Mouse (Mus musculus) heart, embryonic 16.5 days (tissue): ENCODE measurements at regions not wholly inside any gene's neighbourhood (a gene's known extent, or its start where the extent isn't known, plus 50 kb on each side); places are given as distances from the start of the nearest gene placed in this dataset.

ENCODE experiments used
- ATAC-seq: fragments of 200-750 bp; cut with Nextera tagmentation; replicated peaks from 2 replicates; pipeline ENCODE4 v1.8.0; 2017; ENCODE audit warnings: moderate number of reproducible peaks; ENCODE audit not compliant: insufficient read depth, low FRiP score; ENCODE audit errors: extremely low read depth
- H3K27ac ChIP-seq: fragments of 300-500 bp; sonication (generic); 2 replicates; pipeline ENCODE4 v1.5.1; 2014; ENCODE audit warnings: mild to moderate bottlenecking, low read length, control low read depth, moderate library complexity
- H3K27me3 ChIP-seq: fragments of 300-500 bp; sonication (generic); 2 replicates; pipeline ENCODE4 v1.6.1; 2014; ENCODE audit warnings: low read length, mixed read lengths; ENCODE audit not compliant: control insufficient read depth, insufficient read depth
- H3K36me3 ChIP-seq: fragments of 300-500 bp; sonication (generic); 2 replicates; pipeline ENCODE4 v1.6.1; 2014; ENCODE audit not compliant: control insufficient read depth, insufficient read depth
- H3K4me1 ChIP-seq: fragments of 300-500 bp; sonication (generic); 2 replicates; pipeline ENCODE4 v1.6.1; 2014; ENCODE audit warnings: low read length, mixed read lengths; ENCODE audit not compliant: control insufficient read depth, insufficient read depth
- H3K4me2 ChIP-seq: fragments of 300-500 bp; sonication (generic); 2 replicates; pipeline ENCODE4 v1.6.1; 2014; ENCODE audit warnings: low read depth, mild to moderate bottlenecking, control low read depth, low read length
- H3K4me3 ChIP-seq: fragments of 300-500 bp; sonication (generic); 2 replicates; pipeline ENCODE4 v1.5.1; 2014; ENCODE audit warnings: mild to moderate bottlenecking, control low read depth, low read length
- H3K9ac ChIP-seq: fragments of 300-500 bp; sonication (generic); 2 replicates; pipeline ENCODE4 v1.6.1; 2014; ENCODE audit warnings: low read length, control low read depth
- H3K9me3 ChIP-seq: fragments of 300-500 bp; sonication (generic); replicated peaks from 2 replicates; pipeline ENCODE4 v1.6.1; 2016; ENCODE audit warnings: low read length; ENCODE audit not compliant: control insufficient read depth
- WGBS: fragments of 180-500 bp; shearing (Covaris S2); extraction: QIAGEN DNeasy Blood & Tissue Kit; methylation state at CpG from one replicate; pipeline ENCODE4 v1.1.7; 2014; 5-methylcytosine and 5-hydroxymethylcytosine counted together

DNA sequence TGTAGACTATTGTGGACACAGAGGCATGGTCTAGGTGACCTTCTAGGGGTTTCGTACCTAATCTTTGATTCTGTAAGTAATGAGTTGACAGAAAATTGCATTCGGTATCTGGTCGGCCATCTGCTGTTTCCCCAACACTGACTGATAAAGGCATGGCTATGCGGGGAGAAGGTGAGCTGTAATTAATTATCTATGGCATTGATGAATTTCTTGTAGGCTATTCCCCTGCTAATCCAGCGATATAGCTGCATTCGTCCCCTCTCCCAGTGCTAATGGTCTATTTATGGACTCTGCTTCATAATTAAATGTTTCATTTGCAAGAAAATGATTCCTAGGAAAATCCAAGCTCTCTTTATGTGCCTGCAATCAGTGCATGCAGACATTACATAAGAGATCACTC, 136.5 kb downstream of the C1d start:
- no peak for ATAC-seq
- no peaks in the 10 kb centered on the region for H3K27me3 ChIP-seq
- no peaks in the 10 kb centered on the region for H3K9me3 ChIP-seq
- no peaks in the 10 kb centered on the region for H3K4me1 ChIP-seq
- H3K4me2 ChIP-seq, result no peak overlapping the region
- 68% methylated on average over 6 of the region's 6 CpGs for WGBS
- no peaks in the 10 kb centered on the region for H3K36me3 ChIP-seq
- H3K9ac ChIP-seq, result no peak overlapping the region
- no peak overlapping the region for H3K27ac ChIP-seq
- no peak overlapping the region for H3K4me3 ChIP-seq

GRCm38 (mm10) chr11:17414531-17414930, 157.2 kb downstream of the C1d start:
- Histone ChIP-seq H3K9me3 (no peaks in the 10 kb centered on the region), H3K36me3 (no peaks in the 10 kb centered on the region), H3K4me1 (no peaks in the 10 kb centered on the region), H3K27me3 (no peaks in the 10 kb centered on the region), H3K4me2 (no peak overlapping the region), H3K27ac (no peak overlapping the region), H3K4me3 (no peak overlapping the region), H3K9ac (no peak overlapping the region)
- ATAC-seq, result no peak; the same call in 1 of the 2 replicates
- 8% methylated on average over 1 of the region's 1 CpGs for WGBS

DNA sequence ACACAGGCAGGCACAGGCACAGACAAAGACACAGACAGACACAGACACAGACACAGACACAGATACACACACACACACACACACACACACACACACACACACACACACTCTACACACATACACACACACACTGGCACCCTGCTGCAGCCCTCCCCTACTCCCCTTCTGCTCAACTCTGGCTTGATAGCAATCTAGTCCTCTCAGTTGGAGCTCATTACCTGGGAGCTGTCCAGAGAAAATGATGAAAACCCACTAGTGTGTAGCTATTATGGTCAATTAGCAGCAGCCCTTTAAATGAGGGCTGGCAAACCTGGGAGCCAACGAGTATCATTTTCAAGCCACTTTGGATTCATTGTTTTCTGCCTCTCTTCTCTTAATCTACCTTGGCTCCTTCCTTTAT, 157.8 kb downstream of the C1d start:
- Histone ChIP-seq H3K4me1 (no peaks in the 10 kb centered on the region), H3K4me3 (no peak overlapping the region), H3K27me3 (no peaks in the 10 kb centered on the region), H3K4me2 (no peak overlapping the region), H3K36me3 (no peaks in the 10 kb centered on the region), H3K27ac (no peak overlapping the region), H3K9ac (no peak overlapping the region), H3K9me3 (no peaks in the 10 kb centered on the region)
- no peak for ATAC-seq
- WGBS, result 69% methylated on average over 1 of the region's 1 CpGs

DNA sequence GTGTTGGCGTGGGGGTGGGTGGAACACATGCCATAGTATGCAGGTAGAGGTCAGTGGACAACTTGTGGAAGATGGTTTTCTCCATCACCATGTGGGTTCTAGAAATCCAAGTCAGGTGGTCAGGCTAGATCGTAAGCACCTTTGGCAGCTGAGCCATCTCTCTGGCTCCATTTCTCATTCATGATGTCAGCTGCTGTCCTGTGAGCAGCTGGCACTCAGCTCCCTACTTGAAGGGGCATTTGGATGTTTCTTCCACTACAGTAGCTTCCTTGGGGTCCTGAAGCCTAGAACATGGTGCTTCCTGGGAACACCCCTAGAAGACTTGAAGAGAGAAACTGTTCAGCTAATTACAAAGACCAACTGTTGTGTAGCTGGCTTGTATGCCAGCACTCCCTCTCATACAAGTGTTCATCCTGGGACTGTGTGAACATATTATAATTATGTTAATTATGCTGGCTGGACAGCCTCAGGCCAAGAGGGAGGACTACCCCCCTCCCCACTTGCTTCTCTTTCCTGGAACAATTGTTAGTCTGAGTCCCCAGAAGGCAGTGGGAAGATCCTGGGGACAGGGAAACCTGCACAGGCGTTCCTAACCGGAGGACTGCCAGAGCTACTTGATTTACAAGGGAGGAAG, 160.4 kb downstream of the C1d start:
- Histone ChIP-seq H3K4me3 (no peak overlapping the region), H3K27me3 (no peaks in the 10 kb centered on the region), H3K4me1 (no peaks in the 10 kb centered on the region), H3K27ac (no peak overlapping the region), H3K9ac (no peak overlapping the region), H3K4me2 (no peak overlapping the region), H3K36me3 (no peaks in the 10 kb centered on the region), H3K9me3 (no peaks in the 10 kb centered on the region; the same call in 1 of the 2 replicates)
- 68% methylated on average over 4 of the region's 4 CpGs for WGBS
- ATAC-seq, result no peak

GRCm38 (mm10) chr11:17442133-17442532, 184.8 kb downstream of the C1d start:
- no peaks in the 10 kb centered on the region for H3K4me1 ChIP-seq
- H3K36me3 ChIP-seq, result no peaks in the 10 kb centered on the region
- H3K4me2 ChIP-seq, result no peak overlapping the region
- 46% methylated on average over 4 of the region's 4 CpGs for WGBS
- H3K9ac ChIP-seq, result no peak overlapping the region
- no peaks in the 10 kb centered on the region for H3K9me3 ChIP-seq
- ATAC-seq, result no peak
- H3K27me3 ChIP-seq, result no peaks in the 10 kb centered on the region
- no peak overlapping the region for H3K27ac ChIP-seq
- H3K4me3 ChIP-seq, result no peak overlapping the region

DNA sequence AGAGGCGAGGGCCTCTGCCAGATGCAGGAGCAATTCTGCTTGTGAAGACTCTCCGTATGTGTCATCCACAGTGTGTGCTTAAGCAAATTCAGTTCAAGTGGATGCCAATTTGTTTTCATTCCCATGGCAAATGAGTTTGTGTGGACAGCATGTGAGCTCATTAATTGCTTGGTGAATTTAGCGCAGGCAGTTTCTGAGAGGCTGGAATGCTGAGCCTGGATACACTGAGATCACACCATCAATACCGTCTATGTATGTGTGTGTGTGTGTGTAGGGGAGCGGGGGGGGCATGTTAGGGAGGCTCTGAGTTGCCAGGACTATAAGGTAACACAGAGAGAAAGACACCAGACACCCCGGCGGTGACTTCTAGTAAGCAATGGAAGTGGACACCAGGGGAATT, 191.9 kb downstream of the C1d start:
- Histone ChIP-seq H3K4me3 (no peak overlapping the region), H3K9ac (no peak overlapping the region), H3K9me3 (no peaks in the 10 kb centered on the region), H3K4me1 (no peaks in the 10 kb centered on the region), H3K4me2 (no peak overlapping the region), H3K27me3 (no peaks in the 10 kb centered on the region), H3K36me3 (no peaks in the 10 kb centered on the region), H3K27ac (no peak overlapping the region)
- 82% methylated on average over 7 of the region's 7 CpGs for WGBS
- ATAC-seq, result no peak

DNA sequence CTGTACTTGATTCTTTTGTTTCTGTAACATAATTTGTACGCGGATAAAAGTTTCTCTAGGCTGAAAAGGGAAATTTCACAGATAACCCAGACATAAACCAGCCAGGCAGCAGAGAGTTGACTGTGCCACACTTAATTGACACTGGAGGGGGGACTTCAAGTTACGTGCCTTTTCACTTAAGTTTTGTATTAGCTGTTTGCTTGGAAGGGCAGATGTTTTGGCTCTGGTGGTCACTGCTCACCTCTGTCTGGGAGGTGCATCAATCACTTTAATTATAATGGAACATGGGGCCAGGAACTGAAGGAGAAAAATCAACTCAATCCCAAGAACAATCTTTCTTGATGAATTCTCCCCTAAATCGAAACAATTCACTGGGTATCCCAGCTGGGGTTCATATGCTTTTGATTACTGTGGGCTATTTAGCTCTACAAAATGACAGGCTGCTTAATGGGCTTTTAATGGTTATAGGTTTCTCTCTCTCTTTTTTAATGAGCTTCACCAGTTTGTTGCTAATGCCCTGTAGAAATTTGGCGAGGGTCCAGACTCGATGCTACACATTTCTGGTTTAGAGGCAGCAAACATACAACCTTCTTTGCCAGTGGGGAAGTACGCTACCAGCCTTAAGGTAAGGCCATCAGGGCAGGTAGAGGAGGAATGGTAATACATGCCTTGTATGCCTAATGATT, 193.1 kb downstream of the C1d start:
- H3K36me3 ChIP-seq, result no peaks in the 10 kb centered on the region
- H3K4me1 ChIP-seq, result no peaks in the 10 kb centered on the region
- no peak overlapping the region for H3K9ac ChIP-seq
- no peak overlapping the region for H3K4me2 ChIP-seq
- H3K27me3 ChIP-seq, result no peaks in the 10 kb centered on the region
- H3K9me3 ChIP-seq, result no peaks in the 10 kb centered on the region
- no peak overlapping the region for H3K4me3 ChIP-seq
- no peak for ATAC-seq
- no peak overlapping the region for H3K27ac ChIP-seq
- WGBS, result 75% methylated on average over 7 of the region's 7 CpGs

DNA sequence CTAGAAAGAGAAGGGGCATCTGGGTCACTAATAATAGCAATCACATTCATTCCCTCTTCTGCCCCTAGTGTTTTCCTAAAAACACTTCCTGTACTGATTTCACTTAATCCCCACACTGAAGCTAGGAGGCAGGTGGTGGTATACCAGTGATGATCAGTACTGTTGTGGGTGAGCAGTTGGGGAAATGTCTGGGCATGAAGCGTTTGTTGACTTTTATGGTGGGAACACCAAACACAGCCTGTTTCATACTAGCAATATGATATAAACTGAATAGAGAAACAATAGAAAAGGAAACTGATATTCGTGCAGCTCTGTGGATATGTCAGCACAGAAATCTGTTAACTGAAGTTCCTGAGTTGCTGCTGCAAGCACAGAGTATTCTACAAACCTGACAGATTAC, 194.1 kb downstream of the C1d start:
- no peak overlapping the region for H3K27ac ChIP-seq
- H3K36me3 ChIP-seq, result no peaks in the 10 kb centered on the region
- no peaks in the 10 kb centered on the region for H3K4me1 ChIP-seq
- WGBS, result 86% methylated on average over 2 of the region's 2 CpGs
- no peak for ATAC-seq
- no peaks in the 10 kb centered on the region for H3K9me3 ChIP-seq
- H3K9ac ChIP-seq, result no peak overlapping the region
- H3K4me2 ChIP-seq, result no peak overlapping the region
- H3K27me3 ChIP-seq, result no peaks in the 10 kb centered on the region
- H3K4me3 ChIP-seq, result no peak overlapping the region

DNA sequence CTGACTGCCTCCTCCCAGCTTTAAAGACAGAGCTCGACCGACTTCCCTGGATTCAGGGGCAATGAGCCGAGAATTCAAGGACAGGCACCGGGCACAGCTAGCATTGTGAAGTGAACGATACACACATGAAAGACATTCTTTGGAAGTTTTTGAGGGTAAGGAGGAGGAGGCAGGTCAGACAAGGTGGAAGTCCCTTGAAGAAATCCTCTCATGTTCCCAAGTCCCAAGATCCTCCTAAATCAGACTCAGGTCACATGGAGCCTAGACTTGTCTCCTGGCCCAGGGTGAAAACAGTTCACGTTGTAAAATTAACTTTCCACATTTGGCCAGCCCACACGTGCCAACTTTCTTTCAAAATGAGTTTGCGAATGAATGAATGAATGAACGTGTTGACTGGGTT, 196.2 kb downstream of the C1d start:
- H3K27me3 ChIP-seq, result no peaks in the 10 kb centered on the region
- H3K4me2 ChIP-seq, result no peak overlapping the region
- no peaks in the 10 kb centered on the region for H3K9me3 ChIP-seq
- no peak overlapping the region for H3K27ac ChIP-seq
- H3K36me3 ChIP-seq, result no peaks in the 10 kb centered on the region
- no peak for ATAC-seq
- H3K4me3 ChIP-seq, result no peak overlapping the region
- no peak overlapping the region for H3K9ac ChIP-seq
- 71% methylated on average over 9 of the region's 9 CpGs for WGBS
- no peaks in the 10 kb centered on the region for H3K4me1 ChIP-seq
